Mouse (Mus musculus): Measurements from ENCODE around the gene Ube2m. TPM values are rescaled to one million over a fixed set of nuclear protein-coding genes. Genes with fewer than 3 reads are reported as not detected.

The Ube2m gene
- polyA plus RNA-seq, 1 experiment from 2014 or later: 149 TPM

DNA sequence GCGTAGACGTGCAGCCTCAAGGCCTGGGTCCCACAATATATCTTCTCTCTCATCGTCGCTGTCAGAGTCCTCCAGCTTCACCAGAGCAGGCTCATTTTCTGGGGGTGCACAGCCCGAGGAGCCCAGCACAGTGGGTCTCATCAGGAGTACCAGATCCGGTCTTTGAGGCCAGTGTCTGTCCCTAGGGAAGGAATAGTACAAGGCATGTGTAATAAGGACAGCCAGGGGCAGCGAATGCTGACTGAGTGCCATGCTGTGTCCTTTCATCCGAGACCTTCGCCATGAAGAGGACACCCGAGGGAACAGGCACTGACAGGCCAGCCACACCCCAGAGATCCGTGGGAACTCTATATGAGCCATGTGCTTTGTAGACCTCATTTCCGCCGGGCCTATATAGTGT is 14.9 kb upstream of the Ube2m start:
- WGBS: 90% methylated on average over 13 of the region's 13 CpGs
- Histone ChIP-seq H3K27ac (replicated peaks; ENCODE audit: low read depth, low read length) (no peak overlapping the region), H3K36me3 (ENCODE audit: control insufficient read depth, insufficient read depth, low read length) (no peaks in the 10 kb centered on the region), H3K4me3 (replicated peaks; ENCODE audit: low read depth, low read length) (no peak overlapping the region), H3K4me2 (ENCODE audit: low read length) (no peak overlapping the region), H3K27me3 (ENCODE audit: control insufficient read depth, insufficient read depth, low read length) (no peaks in the 10 kb centered on the region), H3K9ac (replicated peaks; ENCODE audit: low read length) (no peak overlapping the region), H3K4me1 (ENCODE audit: control insufficient read depth, insufficient read depth, low read length) (no peaks in the 10 kb centered on the region; the same call in 1 of the 2 replicates), H3K9me3 (ENCODE audit: control insufficient read depth, low read length) (no peaks in the 10 kb centered on the region)
- DNase-seq: no peak
- no peak for ATAC-seq (ENCODE audit: low FRiP score, low TSS enrichment)

DNA sequence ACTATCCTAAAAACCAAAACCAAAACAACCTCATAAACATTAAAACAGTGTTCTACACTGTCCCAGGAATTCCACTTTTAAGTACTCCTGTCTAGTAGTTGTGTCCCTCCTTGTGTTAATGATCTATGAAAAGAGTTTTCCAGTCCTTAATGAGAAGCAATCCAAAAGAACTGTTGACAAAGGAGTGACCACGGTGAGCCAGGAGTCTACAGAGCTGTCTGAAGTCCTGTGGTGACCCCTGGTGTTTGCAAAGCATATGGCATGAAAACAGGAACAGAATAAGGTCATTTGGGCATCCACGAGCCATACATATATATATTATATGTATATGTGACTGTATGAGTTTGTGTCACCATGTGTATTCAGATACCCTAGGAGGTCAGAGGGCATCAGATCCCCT is 8.0 kb upstream of the Ube2m start:
- H3K9ac ChIP-seq (replicated peaks; ENCODE audit: low read length): no peak overlapping the region
- no peak overlapping the region for H3K27ac ChIP-seq (replicated peaks; ENCODE audit: low read depth, low read length)
- no peak overlapping the region for H3K4me3 ChIP-seq (replicated peaks; ENCODE audit: low read depth, low read length)
- WGBS: 13% methylated on average over 2 of the region's 2 CpGs
- DNase-seq (peak; percentile 83), ATAC-seq (ENCODE audit: low FRiP score, low TSS enrichment) (peak; percentile 57; the same call in 1 of the 2 replicates)
- peaks cover 38% of the 10 kb centered on the region for H3K27me3 ChIP-seq (ENCODE audit: control insufficient read depth, insufficient read depth, low read length)
- H3K36me3 ChIP-seq (ENCODE audit: control insufficient read depth, insufficient read depth, low read length): no peaks in the 10 kb centered on the region
- H3K9me3 ChIP-seq (ENCODE audit: control insufficient read depth, low read length): peaks cover 4% of the 10 kb centered on the region; the same call in 1 of the 2 replicates
- H3K4me1 ChIP-seq (ENCODE audit: control insufficient read depth, insufficient read depth, low read length): no peaks in the 10 kb centered on the region
- H3K4me2 ChIP-seq (ENCODE audit: low read length): no peak overlapping the region

DNA sequence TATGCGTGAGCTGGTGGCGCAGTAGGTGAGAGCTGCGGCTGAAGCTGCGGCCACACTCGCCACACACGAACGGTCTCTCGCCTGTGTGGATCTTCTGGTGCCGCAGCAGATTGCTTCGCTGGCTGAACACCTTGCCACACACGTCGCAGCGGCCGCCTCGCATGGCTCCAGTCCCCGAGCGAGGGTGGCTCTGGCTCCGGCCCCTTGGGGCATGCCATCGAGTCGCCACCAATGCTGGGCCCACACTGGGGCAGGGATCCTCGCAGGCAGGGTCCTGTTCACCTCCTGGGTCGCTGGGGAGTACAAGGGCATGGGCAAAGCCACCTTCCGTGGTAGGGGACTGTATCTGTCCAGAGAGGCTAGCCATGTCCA is 6.2 kb upstream of the Ube2m start:
- peak; percentile 22 for ATAC-seq (ENCODE audit: low FRiP score, low TSS enrichment)
- peak overlapping the region; percentile 72 for H3K9ac ChIP-seq (replicated peaks; ENCODE audit: low read length)

DNA sequence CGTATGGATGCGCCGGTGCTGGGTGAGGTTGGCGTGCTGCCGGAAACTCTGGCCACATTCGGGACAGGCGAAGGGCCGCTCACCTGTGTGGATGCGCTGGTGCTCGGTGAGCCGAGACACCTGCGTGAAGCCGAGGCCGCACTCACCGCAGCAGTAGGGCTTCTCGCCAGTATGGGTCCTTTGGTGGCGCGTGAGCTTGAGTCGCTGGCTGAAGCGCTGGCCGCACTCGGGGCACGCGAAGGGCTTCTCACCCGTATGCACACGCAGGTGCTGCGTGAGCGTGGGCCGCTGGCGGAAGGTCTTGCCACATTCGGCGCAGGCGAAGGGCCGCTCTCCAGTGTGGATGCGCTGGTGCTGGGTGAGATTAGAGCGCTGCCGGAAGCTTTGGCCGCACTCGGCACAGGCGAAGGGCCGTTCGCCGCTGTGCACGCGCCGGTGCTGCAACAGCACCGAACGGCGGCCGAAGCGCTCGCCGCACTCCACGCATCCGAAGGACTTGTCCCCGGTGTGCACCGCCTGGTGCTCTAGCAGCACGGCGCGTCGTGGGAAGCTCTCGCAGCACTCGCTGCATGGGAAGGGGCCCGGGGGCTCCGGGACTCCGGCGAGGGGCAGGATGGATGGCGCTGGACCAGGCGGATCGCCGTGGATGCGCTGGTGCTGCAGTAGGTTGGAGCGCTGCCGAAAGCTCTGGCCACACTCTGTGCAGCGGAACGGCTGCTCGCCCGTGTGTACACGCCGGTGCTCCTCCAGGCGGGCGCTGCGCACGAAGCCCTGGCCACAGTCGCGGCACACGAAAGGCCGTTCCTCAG is 5.6 kb upstream of the Ube2m start:
- peak overlapping the region; percentile 72 for H3K9ac ChIP-seq (replicated peaks; ENCODE audit: low read length)
- H3K36me3 ChIP-seq (ENCODE audit: control insufficient read depth, insufficient read depth, low read length): no peaks in the 10 kb centered on the region
- H3K9me3 ChIP-seq (ENCODE audit: control insufficient read depth, low read length): peaks cover 4% of the 10 kb centered on the region; the same call in 1 of the 2 replicates
- peaks cover 38% of the 10 kb centered on the region for H3K27me3 ChIP-seq (ENCODE audit: control insufficient read depth, insufficient read depth, low read length)
- peak overlapping the region; percentile 45 for H3K4me3 ChIP-seq (replicated peaks; ENCODE audit: low read depth, low read length)
- peaks cover 6% of the 10 kb centered on the region for H3K4me1 ChIP-seq (ENCODE audit: control insufficient read depth, insufficient read depth, low read length)
- peak overlapping the region; percentile 67 for H3K27ac ChIP-seq (replicated peaks; ENCODE audit: low read depth, low read length)
- H3K4me2 ChIP-seq (ENCODE audit: low read length): peak overlapping the region; percentile 94
- 4% methylated on average over 88 of the region's 88 CpGs for WGBS
- peak; percentile 71 for DNase-seq
- peak; percentile 62 for ATAC-seq (ENCODE audit: low FRiP score, low TSS enrichment)

More for the DNA sequence above, 6.2 kb upstream of the Ube2m start:
- peak overlapping the region; percentile 45 for H3K4me3 ChIP-seq (replicated peaks; ENCODE audit: low read depth, low read length)
- H3K27ac ChIP-seq (replicated peaks; ENCODE audit: low read depth, low read length): peak overlapping the region; percentile 67; the same call in 1 of the 2 replicates
- WGBS: 4% methylated on average over 23 of the region's 23 CpGs
- H3K27me3 ChIP-seq (ENCODE audit: control insufficient read depth, insufficient read depth, low read length): peaks cover 38% of the 10 kb centered on the region
- H3K4me1 ChIP-seq (ENCODE audit: control insufficient read depth, insufficient read depth, low read length): no peaks in the 10 kb centered on the region; the same call in 1 of the 2 replicates
- DNase-seq: no peak
- peaks cover 4% of the 10 kb centered on the region; the same call in 1 of the 2 replicates for H3K9me3 ChIP-seq (ENCODE audit: control insufficient read depth, low read length)
- H3K36me3 ChIP-seq (ENCODE audit: control insufficient read depth, insufficient read depth, low read length): no peaks in the 10 kb centered on the region
- H3K4me2 ChIP-seq (ENCODE audit: low read length): peak overlapping the region; percentile 94

DNA sequence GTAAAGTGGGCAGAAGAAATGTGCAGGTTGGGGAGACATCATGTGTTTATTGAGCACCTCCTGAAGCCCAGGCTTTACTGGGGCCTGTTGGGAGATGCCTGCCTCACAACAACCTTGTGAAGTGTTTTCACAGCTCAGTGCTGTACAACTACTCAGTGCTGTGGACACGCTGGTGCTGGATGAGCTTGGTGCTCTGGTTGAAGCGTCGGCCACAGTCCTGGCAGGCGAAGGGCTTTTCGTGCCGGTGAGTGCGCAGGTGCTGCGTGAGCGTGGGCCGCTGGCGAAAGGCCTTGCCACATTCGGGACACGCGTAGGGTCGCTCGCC is 5.0 kb upstream of the Ube2m start:
- H3K9ac ChIP-seq (replicated peaks; ENCODE audit: low read length): peak overlapping the region; percentile 72; the same call in 1 of the 2 replicates
- H3K27me3 ChIP-seq (ENCODE audit: control insufficient read depth, insufficient read depth, low read length): peaks cover 38% of the 10 kb centered on the region
- H3K9me3 ChIP-seq (ENCODE audit: control insufficient read depth, low read length): peaks cover 4% of the 10 kb centered on the region; the same call in 1 of the 2 replicates
- no peak overlapping the region for H3K27ac ChIP-seq (replicated peaks; ENCODE audit: low read depth, low read length)
- peaks cover 7% of the 10 kb centered on the region for H3K4me1 ChIP-seq (ENCODE audit: control insufficient read depth, insufficient read depth, low read length)
- 45% methylated on average over 16 of the region's 16 CpGs for WGBS
- DNase-seq (no peak), ATAC-seq (ENCODE audit: low FRiP score, low TSS enrichment) (0 out of 2 replicates have a peak, but pooled peaks have one; percentile 1)
- H3K36me3 ChIP-seq (ENCODE audit: control insufficient read depth, insufficient read depth, low read length): no peaks in the 10 kb centered on the region
- H3K4me2 ChIP-seq (ENCODE audit: low read length): peak overlapping the region; percentile 94
- peak overlapping the region; percentile 45 for H3K4me3 ChIP-seq (replicated peaks; ENCODE audit: low read depth, low read length)

DNA sequence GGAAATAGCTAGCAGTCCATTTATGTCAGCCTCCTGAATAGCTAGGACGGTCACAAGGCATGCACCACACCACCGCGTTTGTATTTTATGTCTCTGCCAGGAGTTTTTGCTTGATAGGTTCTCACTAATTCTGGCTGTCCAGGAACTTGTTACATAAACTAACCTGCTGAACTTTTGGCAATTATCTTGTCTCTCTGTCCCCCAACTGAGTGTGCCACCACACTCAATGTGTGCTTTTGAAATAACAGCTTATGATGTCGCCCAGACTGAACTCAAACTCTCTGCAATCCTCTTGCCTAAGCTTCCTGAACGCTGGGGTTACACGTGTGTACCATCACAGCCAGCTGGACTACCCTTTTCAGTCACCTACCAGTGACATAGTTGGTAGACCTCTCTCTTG is 4.4 kb upstream of the Ube2m start:
- DNase-seq: no peak
- no peak overlapping the region for H3K9ac ChIP-seq (replicated peaks; ENCODE audit: low read length)
- no peaks in the 10 kb centered on the region for H3K36me3 ChIP-seq (ENCODE audit: control insufficient read depth, insufficient read depth, low read length)
- ATAC-seq (ENCODE audit: low FRiP score, low TSS enrichment): no peak
- peaks cover 38% of the 10 kb centered on the region for H3K27me3 ChIP-seq (ENCODE audit: control insufficient read depth, insufficient read depth, low read length)
- 80% methylated on average over 6 of the region's 6 CpGs for WGBS
- no peak overlapping the region for H3K27ac ChIP-seq (replicated peaks; ENCODE audit: low read depth, low read length)
- peaks cover 7% of the 10 kb centered on the region for H3K4me1 ChIP-seq (ENCODE audit: control insufficient read depth, insufficient read depth, low read length)
- H3K4me2 ChIP-seq (ENCODE audit: low read length): no peak overlapping the region
- peaks cover 4% of the 10 kb centered on the region; the same call in 1 of the 2 replicates for H3K9me3 ChIP-seq (ENCODE audit: control insufficient read depth, low read length)
- no peak overlapping the region for H3K4me3 ChIP-seq (replicated peaks; ENCODE audit: low read depth, low read length)

DNA sequence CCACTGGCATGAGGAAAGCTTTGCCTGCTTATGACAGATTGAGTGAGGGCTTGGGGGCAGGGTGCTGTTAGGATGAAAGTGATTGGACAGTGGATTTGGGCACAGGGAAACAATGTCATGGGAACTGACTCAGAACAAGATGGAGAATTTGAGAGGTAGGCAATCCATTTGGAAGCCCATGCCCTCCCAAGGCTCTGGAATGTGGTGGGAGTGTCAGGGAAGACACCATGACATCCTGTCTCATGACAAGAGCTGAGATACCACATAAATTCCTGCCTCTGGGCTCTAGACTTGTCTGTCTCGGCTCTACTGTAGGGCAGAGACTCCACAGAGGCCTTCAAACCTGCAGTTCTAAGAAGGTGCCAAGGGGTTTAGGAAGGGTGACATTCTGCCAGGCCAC is 3.2 kb upstream of the Ube2m start:
- Histone ChIP-seq H3K36me3 (ENCODE audit: control insufficient read depth, insufficient read depth, low read length) (peaks cover 4% of the 10 kb centered on the region), H3K4me3 (replicated peaks; ENCODE audit: low read depth, low read length) (no peak overlapping the region), H3K27ac (replicated peaks; ENCODE audit: low read depth, low read length) (no peak overlapping the region), H3K27me3 (ENCODE audit: control insufficient read depth, insufficient read depth, low read length) (peaks cover 38% of the 10 kb centered on the region), H3K9ac (replicated peaks; ENCODE audit: low read length) (no peak overlapping the region), H3K4me2 (ENCODE audit: low read length) (no peak overlapping the region), H3K4me1 (ENCODE audit: control insufficient read depth, insufficient read depth, low read length) (peaks cover 16% of the 10 kb centered on the region), H3K9me3 (ENCODE audit: control insufficient read depth, low read length) (peaks cover 4% of the 10 kb centered on the region; the same call in 1 of the 2 replicates)
- DNase-seq: no peak
- no peak for ATAC-seq (ENCODE audit: low FRiP score, low TSS enrichment)
- WGBS: 94% methylated on average over 1 of the region's 1 CpGs

DNA sequence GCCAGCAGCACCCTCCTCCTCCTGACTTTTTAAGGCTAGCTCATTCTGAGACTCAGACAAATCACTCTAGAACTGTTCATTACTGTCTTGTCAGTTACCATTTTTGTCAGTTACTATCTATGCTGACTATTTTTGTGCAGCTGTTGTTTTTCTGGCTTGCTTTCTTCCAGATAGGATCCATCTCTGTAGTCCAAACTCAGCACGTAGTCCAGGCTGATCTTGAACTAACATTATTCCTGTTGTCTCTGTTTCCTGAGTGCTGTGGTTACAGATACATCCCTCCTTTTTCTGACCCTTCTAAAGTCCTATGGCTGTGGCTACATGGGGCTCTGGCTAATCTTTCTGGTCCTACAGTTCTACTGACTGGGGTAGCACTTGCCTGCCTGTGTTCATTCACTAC is 1.1 kb upstream of the Ube2m start:
- no peak for DNase-seq
- Histone ChIP-seq H3K27ac (replicated peaks; ENCODE audit: low read depth, low read length) (no peak overlapping the region; the same call in 1 of the 2 replicates), H3K4me3 (replicated peaks; ENCODE audit: low read depth, low read length) (no peak overlapping the region), H3K9ac (replicated peaks; ENCODE audit: low read length) (peak overlapping the region; percentile 95; the same call in 1 of the 2 replicates), H3K27me3 (ENCODE audit: control insufficient read depth, insufficient read depth, low read length) (peaks cover 24% of the 10 kb centered on the region), H3K4me1 (ENCODE audit: control insufficient read depth, insufficient read depth, low read length) (peaks cover 22% of the 10 kb centered on the region), H3K4me2 (ENCODE audit: low read length) (peak overlapping the region; percentile 90), H3K36me3 (ENCODE audit: control insufficient read depth, insufficient read depth, low read length) (peaks cover 17% of the 10 kb centered on the region), H3K9me3 (ENCODE audit: control insufficient read depth, low read length) (peaks cover 4% of the 10 kb centered on the region; the same call in 1 of the 2 replicates)
- no peak for ATAC-seq (ENCODE audit: low FRiP score, low TSS enrichment)
- 87% methylated on average over 1 of the region's 1 CpGs for WGBS
